Mouse (Mus musculus) neural tube, embryonic 10.5 days (tissue): ENCODE measurements at regions not wholly inside any gene's neighbourhood (a gene's known extent, or its start where the extent isn't known, plus 50 kb on each side); places are given as distances from the start of the nearest gene placed in this dataset.

ENCODE experiments used
- DNase-seq: peaks from one replicate; pipeline ENCODE4 v3.0.0-alpha.2; 2017; ENCODE audit warnings: low spot score; ENCODE audit errors: extremely low spot score

GRCm38 (mm10) chr3:41307400-41308028, 224.7 kb upstream of the Pgrmc2 start:
- DNase-seq = no peak

- DNase-seq = no peak
These were observed 220.0 kb upstream of the Pgrmc2 start for GRCm38 (mm10) chr3:41302805-41303204.

- DNase-seq = no peak
These were observed 215.9 kb upstream of the Pgrmc2 start for GRCm38 (mm10) chr3:41298776-41299175.

DNA sequence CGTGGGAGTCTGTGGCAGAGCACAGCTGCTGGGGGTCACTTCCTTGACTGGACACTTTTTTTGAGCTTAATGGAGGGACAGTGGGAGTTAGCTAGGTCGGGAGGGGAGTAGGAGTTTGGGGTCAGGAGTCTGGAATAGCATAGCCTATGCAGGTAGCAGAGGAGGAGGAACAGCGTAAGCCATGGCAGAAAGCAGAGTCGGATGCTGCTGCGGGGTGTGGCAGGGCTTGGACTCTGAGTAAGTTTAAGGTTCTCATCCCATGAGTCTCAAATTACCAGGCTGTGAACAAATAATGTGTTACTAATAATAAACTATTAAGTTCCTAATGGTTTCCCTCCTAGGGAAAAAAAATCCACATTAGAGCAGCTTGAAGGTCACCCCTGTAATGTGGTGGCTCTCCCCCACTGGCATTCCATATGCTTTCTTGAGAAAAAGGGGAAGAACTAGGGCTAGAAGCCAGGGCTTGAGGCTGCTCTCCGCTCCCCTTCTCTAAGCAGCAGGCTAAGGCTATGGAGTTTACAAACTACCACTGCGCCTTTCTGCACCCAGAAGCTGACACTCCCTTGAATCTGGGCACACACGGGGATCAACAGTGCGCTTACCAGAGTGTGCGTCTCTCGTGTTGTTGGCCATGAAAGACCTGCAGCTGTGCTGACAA, 213.4 kb upstream of the Pgrmc2 start:
- no peak for DNase-seq

DNA sequence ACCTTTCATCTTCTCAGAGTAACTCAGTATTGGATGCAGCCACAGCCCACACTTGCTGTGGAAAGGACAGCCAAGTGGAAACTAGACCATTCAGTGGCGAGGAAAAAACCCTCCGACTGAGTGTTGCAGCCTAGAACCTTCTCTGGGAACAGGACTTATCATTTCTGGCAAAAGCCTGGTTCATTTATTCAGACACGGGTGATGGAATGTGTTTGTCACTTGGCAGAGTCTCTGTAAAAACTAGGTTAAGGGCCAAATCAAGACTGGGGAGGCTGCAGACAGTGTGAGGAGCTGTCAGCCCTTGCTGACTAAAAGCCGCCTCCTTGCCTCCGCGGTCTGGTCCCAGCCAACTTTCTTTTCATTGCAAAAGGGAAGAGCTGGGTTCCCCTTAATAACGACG, 212.3 kb upstream of the Pgrmc2 start:
- DNase-seq = no peak

DNA sequence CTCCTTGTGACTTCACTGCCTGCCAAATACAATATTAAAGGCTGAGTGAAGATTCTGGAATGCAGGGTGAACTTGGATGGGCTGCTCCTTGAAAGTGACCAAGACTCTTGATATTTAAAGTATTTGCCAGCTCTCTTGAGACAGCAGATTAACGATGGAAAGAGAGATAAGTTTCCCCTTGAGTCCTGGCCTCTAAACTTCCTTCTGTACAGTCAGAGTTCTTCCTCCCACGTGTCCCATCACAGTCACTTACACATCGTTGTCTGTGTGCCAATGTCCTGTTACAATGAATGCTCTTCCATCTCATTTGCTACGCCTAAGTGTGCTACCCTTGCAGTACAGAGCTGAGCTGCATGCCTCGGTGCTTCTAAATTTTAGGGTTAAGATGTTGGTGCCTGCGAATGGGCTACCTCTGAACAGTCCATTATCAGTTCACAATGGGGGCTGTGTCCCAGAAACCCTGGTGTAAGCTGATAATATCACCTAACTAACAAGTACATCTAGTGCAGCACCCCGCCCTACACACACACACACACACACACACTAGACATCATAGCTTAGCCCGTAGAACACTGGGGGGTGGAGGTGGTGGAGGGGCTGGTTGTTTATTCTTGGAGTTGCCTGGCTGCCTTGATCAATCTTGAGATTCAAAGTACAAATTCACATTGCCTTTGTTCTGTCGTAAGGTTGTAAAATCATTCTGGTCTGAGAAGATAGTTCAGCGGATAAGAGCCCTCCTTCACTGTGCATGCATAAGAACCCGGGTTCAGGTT, 207.9 kb upstream of the Pgrmc2 start:
- DNase-seq = no peak

DNA sequence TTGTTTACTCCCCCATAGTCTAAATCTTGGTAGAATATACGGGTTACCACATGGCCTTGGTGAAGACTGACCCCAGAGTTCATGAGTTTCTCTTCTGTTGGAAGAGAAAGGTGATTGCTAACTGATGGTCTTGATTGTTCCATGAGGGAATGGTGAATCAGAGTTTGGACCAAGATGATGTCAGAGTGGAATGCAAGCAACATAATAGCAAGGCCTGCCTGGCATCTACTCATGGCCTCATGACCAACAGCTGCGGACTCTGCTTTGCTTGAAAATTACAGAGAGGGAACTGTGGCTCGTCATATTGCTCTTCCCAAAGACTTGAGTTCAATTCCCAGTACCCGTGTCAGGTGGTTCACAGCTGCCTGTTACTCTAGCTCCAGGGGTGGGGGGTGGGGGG, 205.9 kb upstream of the Pgrmc2 start:
- no peak for DNase-seq

GRCm38 (mm10) chr3:41288066-41288465, 205.2 kb upstream of the Pgrmc2 start:
- DNase-seq = no peak

GRCm38 (mm10) chr3:41285336-41285735, 202.5 kb upstream of the Pgrmc2 start:
- no peak for DNase-seq

DNA sequence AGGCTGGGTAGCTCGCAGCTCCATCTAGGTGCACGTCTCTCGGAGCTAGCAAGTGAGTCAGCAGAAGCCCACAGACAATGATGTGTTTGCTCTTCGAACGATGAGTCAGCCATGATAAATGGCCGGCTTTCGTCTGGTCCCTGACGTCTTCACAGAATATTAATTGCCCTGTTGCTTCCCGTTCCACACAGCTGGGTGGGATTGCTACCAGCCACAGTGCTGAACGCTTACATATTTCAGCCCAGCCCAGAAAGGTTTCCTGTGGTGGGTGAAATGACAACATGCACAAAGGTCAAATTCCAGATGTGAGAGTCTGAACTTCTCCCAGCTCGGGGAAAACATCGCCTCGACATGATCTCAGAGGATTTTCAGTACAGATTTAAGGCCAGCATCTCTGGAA, 202.1 kb upstream of the Pgrmc2 start:
- DNase-seq = peak; percentile 72

- DNase-seq = no peak
These were observed 199.7 kb upstream of the Pgrmc2 start for GRCm38 (mm10) chr3:41282431-41283037.

GRCm38 (mm10) chr3:41276096-41276495, 193.2 kb upstream of the Pgrmc2 start:
- DNase-seq = no peak

DNA sequence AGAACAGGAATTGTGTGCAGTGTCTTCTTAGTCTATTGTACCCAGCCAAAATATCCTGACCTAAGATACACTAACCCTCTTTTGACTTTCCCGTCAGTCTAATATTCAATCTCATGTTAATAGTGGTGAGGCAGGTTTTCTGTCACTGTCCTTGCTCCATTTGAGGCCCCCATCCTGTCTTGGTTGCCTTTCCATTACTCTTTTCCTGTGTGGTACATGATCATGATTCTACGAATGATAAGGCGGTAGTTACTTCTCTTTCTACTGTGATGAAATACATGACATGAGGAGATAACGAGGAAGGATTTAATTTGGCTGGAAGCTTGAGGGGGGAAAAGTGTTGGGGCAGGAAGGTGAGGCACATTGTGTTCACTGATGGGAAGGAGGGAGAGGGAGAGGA, 185.7 kb upstream of the Pgrmc2 start:
- DNase-seq = no peak

GRCm38 (mm10) chr3:41266216-41266615, 183.4 kb upstream of the Pgrmc2 start:
- DNase-seq = no peak

DNA sequence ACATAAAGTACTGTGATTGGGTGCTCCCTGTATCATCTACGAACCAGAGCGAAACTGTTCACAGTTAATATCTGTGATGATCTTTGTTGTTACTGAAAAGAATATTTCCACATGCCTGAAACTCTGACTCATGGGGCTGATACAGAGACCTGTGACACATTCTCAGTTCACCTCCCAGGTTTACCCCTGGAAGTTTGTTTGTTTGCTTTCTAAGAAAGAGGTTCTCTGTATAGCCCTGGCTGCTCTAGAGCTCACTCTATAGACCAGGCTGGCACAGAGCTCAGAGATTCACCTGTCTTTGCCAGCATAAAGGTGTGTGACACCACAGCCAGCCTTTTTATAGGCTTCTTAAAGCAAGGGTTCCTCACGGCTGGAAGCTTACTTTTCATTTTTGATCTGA, 182.6 kb upstream of the Pgrmc2 start:
- no peak for DNase-seq

DNA sequence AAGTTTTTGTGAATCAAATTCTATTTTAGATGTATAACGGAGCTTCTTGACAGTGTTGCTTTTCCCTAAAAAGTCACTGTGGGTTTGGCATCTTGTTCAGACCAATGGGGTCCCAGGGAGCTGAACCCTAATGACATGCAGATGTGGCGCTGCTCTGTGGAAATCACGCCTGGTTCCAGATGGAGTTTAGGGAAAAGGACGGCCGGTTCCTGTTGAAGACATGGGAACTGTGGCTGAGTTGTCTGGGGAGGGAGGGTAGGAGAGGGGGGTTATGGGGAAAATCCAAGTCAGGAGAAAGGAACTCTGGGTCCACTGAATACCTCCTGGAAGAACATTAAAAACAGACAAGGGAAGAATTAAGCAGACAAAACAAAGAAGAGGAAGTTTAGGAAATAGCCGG, 175.4 kb upstream of the Pgrmc2 start:
- DNase-seq = peak; percentile 60

- no peak for DNase-seq
These were observed 162.1 kb upstream of the Pgrmc2 start for GRCm38 (mm10) chr3:41244960-41245359.

- DNase-seq = no peak
These were observed 159.2 kb upstream of the Pgrmc2 start for GRCm38 (mm10) chr3:41241856-41242552.

- DNase-seq = no peak
These were observed 157.0 kb upstream of the Pgrmc2 start for GRCm38 (mm10) chr3:41239801-41240200.

GRCm38 (mm10) chr3:41239246-41239645, 156.4 kb upstream of the Pgrmc2 start:
- DNase-seq = no peak

DNA sequence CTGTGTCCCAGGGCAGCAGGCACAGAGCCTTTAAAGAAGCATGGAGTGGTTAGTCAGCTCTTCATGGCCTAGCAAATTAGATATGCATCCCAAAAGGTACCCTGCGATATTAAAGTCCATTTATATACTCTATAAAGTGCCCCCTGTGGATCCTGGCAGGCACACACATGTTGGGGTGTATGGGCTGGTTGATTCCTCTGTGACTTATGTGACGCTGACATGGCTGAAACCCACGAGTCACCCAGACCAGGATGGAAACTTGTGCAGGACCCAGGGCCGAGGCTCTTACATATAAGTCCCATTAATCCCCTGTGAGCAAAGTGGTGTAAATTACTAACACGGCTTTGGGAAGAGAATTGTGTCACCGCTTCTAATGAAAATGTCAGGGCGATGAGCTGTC, 155.2 kb upstream of the Pgrmc2 start:
- no peak for DNase-seq

DNA sequence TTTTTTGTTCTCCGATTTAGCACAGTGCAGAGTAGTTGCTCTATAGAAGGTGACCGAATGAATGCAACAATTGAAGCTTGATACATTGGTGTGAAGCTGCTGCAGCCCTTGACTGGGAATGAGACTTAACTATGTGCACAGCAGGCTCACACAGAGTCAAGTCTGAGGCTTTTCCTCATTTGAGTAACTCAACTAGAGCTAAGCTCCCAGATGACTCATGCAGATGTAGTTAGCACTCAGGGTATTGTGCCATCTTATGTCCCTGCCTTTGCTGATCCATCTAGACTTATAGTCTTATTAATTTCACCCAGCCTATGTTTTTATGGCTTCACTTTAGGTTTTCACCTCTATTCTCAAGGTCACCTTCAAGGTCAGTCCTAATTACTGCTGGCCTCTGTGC, 152.8 kb upstream of the Pgrmc2 start:
- DNase-seq = no peak
